Mouse (Mus musculus) forebrain, embryonic 11.5 days (tissue): ENCODE measurements at regions not wholly inside any gene's neighbourhood (a gene's known extent, or its start where the extent isn't known, plus 50 kb on each side); places are given as distances from the start of the nearest gene placed in this dataset.
A peak's percentile ranks its signal among the peaks of the same experiment; 100 is the strongest.

Experiments
- ATAC-seq: fragments of 200-750 bp; cut with Nextera tagmentation; replicated peaks from 2 replicates; pipeline ENCODE4 v1.8.0; 2017; ENCODE audit warnings: moderate TSS enrichment; ENCODE audit not compliant: low FRiP score
- DNase-seq: peaks from one replicate; pipeline ENCODE4 v3.0.0-alpha.2; 2017; ENCODE audit warnings: low spot score
- H3K27ac ChIP-seq: fragments of 300-500 bp; sonication (generic); 2 replicates; pipeline ENCODE4 v1.5.1; 2014; ENCODE audit warnings: low read depth, low read length
- H3K27me3 ChIP-seq: fragments of 300-500 bp; sonication (generic); 2 replicates; pipeline ENCODE4 v1.6.1; 2014; ENCODE audit warnings: mild to moderate bottlenecking, low read length, mixed read lengths; ENCODE audit not compliant: control insufficient read depth, insufficient read depth
- H3K36me3 ChIP-seq: fragments of 300-500 bp; sonication (generic); 2 replicates; pipeline ENCODE4 v1.6.1; 2014; ENCODE audit warnings: mild to moderate bottlenecking, low read length, moderate library complexity, mixed read lengths; ENCODE audit not compliant: control insufficient read depth, insufficient read depth
- H3K4me1 ChIP-seq: fragments of 300-500 bp; sonication (generic); replicated peaks from 2 replicates; pipeline ENCODE4 v1.6.1; 2014; ENCODE audit warnings: low read length, mixed read lengths; ENCODE audit not compliant: control insufficient read depth, insufficient read depth
- H3K4me2 ChIP-seq: fragments of 300-500 bp; sonication (generic); 2 replicates; pipeline ENCODE4 v1.6.1; 2014; ENCODE audit warnings: low read depth, mild to moderate bottlenecking, low read length, moderate library complexity, mixed read lengths; ENCODE audit not compliant: severe bottlenecking
- H3K4me3 ChIP-seq: fragments of 300-500 bp; sonication (generic); 2 replicates; pipeline ENCODE4 v1.5.1; 2014; ENCODE audit warnings: low read depth, low read length
- H3K9ac ChIP-seq: fragments of 300-500 bp; sonication (generic); 2 replicates; pipeline ENCODE4 v1.6.1; 2014; ENCODE audit warnings: low read length
- H3K9me3 ChIP-seq: fragments of 300-500 bp; sonication (generic); 2 replicates; pipeline ENCODE4 v1.6.1; 2016; ENCODE audit warnings: low read length, mixed read lengths; ENCODE audit not compliant: control insufficient read depth
- WGBS: fragments of 180-500 bp; shearing (Covaris S2); extraction: QIAGEN DNeasy Blood & Tissue Kit; methylation state at CpG from one replicate; pipeline ENCODE4 v1.1.7; 2014; 5-methylcytosine and 5-hydroxymethylcytosine counted together

- no peak overlapping the region for H3K4me3 ChIP-seq
- ATAC-seq (no peak), DNase-seq (no peak)
- no peak overlapping the region for H3K4me2 ChIP-seq
- no peak overlapping the region for H3K27ac ChIP-seq
- 80% methylated on average over 2 of the region's 2 CpGs for WGBS
- no peaks in the 10 kb centered on the region for H3K4me1 ChIP-seq
- H3K9me3 ChIP-seq = no peaks in the 10 kb centered on the region
- H3K9ac ChIP-seq = no peak overlapping the region
- H3K36me3 ChIP-seq = no peaks in the 10 kb centered on the region
- H3K27me3 ChIP-seq = no peaks in the 10 kb centered on the region
These were observed 101.9 kb downstream of the Fam204a start for GRCm38 (mm10) chr19:60124638-60125037.

- Histone ChIP-seq H3K9ac (no peak overlapping the region), H3K4me2 (no peak overlapping the region), H3K4me1 (no peaks in the 10 kb centered on the region), H3K9me3 (no peaks in the 10 kb centered on the region), H3K27ac (no peak overlapping the region), H3K27me3 (no peaks in the 10 kb centered on the region), H3K4me3 (no peak overlapping the region), H3K36me3 (no peaks in the 10 kb centered on the region)
- no peak for ATAC-seq
- WGBS = 83% methylated on average over 5 of the region's 5 CpGs
- no peak for DNase-seq
These were observed 105.6 kb downstream of the Fam204a start for GRCm38 (mm10) chr19:60120917-60121316.

DNA sequence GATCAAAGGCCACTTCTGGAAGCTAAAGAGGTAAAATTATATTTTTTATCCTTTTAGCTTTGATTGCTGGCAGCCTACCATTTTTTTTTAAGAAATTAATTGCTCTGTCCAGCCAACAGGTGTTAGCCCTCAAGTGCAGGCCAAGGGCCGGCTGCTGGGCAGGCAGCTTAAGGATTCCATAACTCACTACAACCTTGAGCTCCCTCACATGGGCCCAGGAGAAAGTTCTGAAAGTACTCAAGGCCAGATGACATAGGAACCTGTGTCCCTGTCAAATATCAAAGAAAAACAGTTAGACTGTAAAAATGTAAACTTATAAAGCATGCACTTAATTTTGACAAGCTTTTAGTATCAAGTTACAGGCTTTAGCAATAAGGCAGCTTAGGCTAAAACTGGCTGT, 107.5 kb downstream of the Fam204a start:
- Histone ChIP-seq H3K4me2 (no peak overlapping the region), H3K27ac (no peak overlapping the region), H3K4me3 (no peak overlapping the region), H3K36me3 (no peaks in the 10 kb centered on the region), H3K9ac (no peak overlapping the region), H3K27me3 (no peaks in the 10 kb centered on the region), H3K4me1 (no peaks in the 10 kb centered on the region), H3K9me3 (no peaks in the 10 kb centered on the region)
- no peak for DNase-seq
- no peak for ATAC-seq
- 38% methylated on average over 1 of the region's 1 CpGs for WGBS

GRCm38 (mm10) chr19:60113666-60114388, 112.7 kb downstream of the Fam204a start:
- Histone ChIP-seq H3K9ac (no peak overlapping the region), H3K4me1 (no peaks in the 10 kb centered on the region), H3K27me3 (no peaks in the 10 kb centered on the region), H3K4me3 (no peak overlapping the region), H3K27ac (no peak overlapping the region), H3K9me3 (no peaks in the 10 kb centered on the region), H3K36me3 (no peaks in the 10 kb centered on the region), H3K4me2 (no peak overlapping the region)
- DNase-seq = no peak
- ATAC-seq = no peak
- WGBS = 41% methylated on average over 7 of the region's 7 CpGs

- DNase-seq = no peak
- 67% methylated on average over 6 of the region's 6 CpGs for WGBS
These were observed 116.2 kb downstream of the Fam204a start for GRCm38 (mm10) chr19:60110278-60110677.

GRCm38 (mm10) chr19:60109488-60109887, 117.0 kb downstream of the Fam204a start:
- Histone ChIP-seq H3K4me2 (no peak overlapping the region), H3K27me3 (no peaks in the 10 kb centered on the region), H3K36me3 (no peaks in the 10 kb centered on the region), H3K9ac (no peak overlapping the region), H3K4me3 (no peak overlapping the region), H3K9me3 (no peaks in the 10 kb centered on the region), H3K27ac (no peak overlapping the region), H3K4me1 (no peaks in the 10 kb centered on the region)
- ATAC-seq (no peak), DNase-seq (peak; percentile 61)
- 37% methylated on average over 8 of the region's 8 CpGs for WGBS

More at GRCm38 (mm10) chr19:60110278-60110677, 116.2 kb downstream of the Fam204a start:
- Histone ChIP-seq H3K36me3 (no peaks in the 10 kb centered on the region), H3K27me3 (no peaks in the 10 kb centered on the region), H3K4me3 (no peak overlapping the region), H3K9ac (no peak overlapping the region), H3K4me2 (no peak overlapping the region), H3K9me3 (no peaks in the 10 kb centered on the region), H3K27ac (no peak overlapping the region), H3K4me1 (no peaks in the 10 kb centered on the region)
- no peak for ATAC-seq

DNA sequence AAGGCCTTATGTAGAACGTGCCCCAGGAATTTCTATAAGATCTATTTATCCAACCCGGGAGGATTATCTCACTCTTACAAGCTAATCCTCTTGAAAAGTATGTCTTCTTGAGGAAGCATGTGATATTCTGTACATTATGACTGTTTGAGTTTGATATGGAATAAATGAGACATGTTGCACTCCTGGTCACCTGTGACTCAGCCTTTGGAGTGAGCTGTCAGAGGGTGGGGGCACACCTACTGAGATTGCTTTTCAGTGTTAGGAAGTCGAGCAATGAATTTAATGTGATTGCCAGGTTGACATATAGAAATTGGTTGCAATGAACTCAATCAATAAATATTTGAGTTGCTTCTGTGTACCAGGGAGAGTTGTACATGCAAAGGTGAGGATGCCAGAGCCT, 128.6 kb downstream of the Fam204a start:
- Histone ChIP-seq H3K4me1 (no peaks in the 10 kb centered on the region), H3K4me3 (no peak overlapping the region), H3K9me3 (no peaks in the 10 kb centered on the region), H3K36me3 (no peaks in the 10 kb centered on the region), H3K4me2 (no peak overlapping the region), H3K27me3 (no peaks in the 10 kb centered on the region), H3K9ac (no peak overlapping the region), H3K27ac (no peak overlapping the region)
- no peak for DNase-seq
- ATAC-seq = no peak
- WGBS = 53% methylated on average over 3 of the region's 3 CpGs

DNA sequence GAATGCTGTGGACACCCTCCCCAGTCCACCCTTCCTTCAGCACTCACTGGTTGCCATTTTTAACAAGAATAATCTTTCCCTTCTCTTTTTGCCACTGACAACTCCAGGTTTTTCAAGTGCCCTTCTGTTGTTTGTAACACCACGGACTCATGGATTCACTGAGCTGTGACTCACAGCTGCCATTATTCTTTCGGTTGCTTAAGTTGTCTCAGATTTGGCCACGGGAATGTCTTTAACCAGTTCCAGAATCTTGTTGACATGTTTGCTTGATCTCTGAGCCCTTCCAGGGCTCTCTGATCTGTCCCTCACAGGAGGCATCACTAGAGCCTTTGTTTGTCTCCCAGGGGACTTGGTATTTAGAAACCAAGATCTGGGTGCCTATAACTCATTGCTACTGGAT, 131.5 kb upstream of the Rab11fip2 start:
- Histone ChIP-seq H3K4me3 (no peak overlapping the region), H3K27me3 (no peaks in the 10 kb centered on the region), H3K9me3 (no peaks in the 10 kb centered on the region), H3K4me1 (0 out of 2 replicates have a peak, but pooled peaks cover 3% of the 10 kb centered on the region), H3K9ac (no peak overlapping the region), H3K4me2 (no peak overlapping the region), H3K27ac (no peak overlapping the region), H3K36me3 (no peaks in the 10 kb centered on the region)
- DNase-seq = no peak
- 62% methylated on average over 3 of the region's 3 CpGs for WGBS
- ATAC-seq = no peak

DNA sequence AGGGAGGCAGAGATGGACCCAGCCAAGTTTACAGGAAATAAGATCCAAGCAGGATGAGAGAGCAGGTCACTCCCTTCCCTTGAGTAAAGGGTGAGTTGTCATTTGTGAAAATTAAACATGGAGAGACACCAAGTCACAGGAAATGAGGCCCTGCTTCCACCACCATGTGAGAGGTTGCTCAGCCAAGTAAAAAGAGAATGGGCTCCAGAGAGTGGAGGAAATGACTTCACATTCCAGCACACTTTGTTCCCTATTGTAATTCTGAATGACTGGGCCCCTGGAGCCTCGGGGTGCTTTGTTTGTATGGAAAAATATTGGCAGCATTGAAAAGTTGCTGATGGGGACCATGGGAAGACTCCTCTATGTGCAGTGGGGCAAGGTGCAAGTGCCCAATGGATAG, 129.9 kb upstream of the Rab11fip2 start:
- ATAC-seq = no peak
- Histone ChIP-seq H3K9ac (no peak overlapping the region), H3K4me2 (no peak overlapping the region), H3K27ac (no peak overlapping the region), H3K4me1 (0 out of 2 replicates have a peak, but pooled peaks cover 3% of the 10 kb centered on the region), H3K4me3 (no peak overlapping the region), H3K9me3 (no peaks in the 10 kb centered on the region), H3K27me3 (no peaks in the 10 kb centered on the region), H3K36me3 (no peaks in the 10 kb centered on the region)
- WGBS = 23% methylated on average over 1 of the region's 1 CpGs
- DNase-seq = no peak
